Mouse (Mus musculus): ENCODE results near the gene Kat2a. TPM values are rescaled to one million over a fixed set of nuclear protein-coding genes. Genes with fewer than 3 reads are reported as not detected.

Gene Kat2a
- total RNA-seq, 2 experiments from 2014 or later = 60.5 to 61.7 TPM

- no peak overlapping the region for H3K27ac ChIP-seq
- intact Hi-C loops (cut with DNase I) = loop anchor here (10.0 kb wide), 1 partner anchor 340 kb away; no protein-coding TSS in a partner anchor
- TF ChIP-seq CTCF (IDR thresholded peaks at IDR 0.05) = no peak
- no peak overlapping the region for H3K4me3 ChIP-seq
- no peak for DNase-seq (ENCODE audit: extremely low spot score in 1 of 2, low spot score in 2 of 2)
Measured at GRCm38 (mm10) chr11:100705095-100705747, 7.0 kb downstream of the Kat2a start.

GRCm38 (mm10) chr11:100703851-100704531 is 8.3 kb downstream of the Kat2a start, which contains the start of gene Dhx58:
Gene Dhx58, minus strand, starts transcription at chr11:100704271.
- intact Hi-C loops (cut with DNase I) = loop anchor here (2.0 to 10.0 kb wide), 3 partner anchors 77 to 339 kb away; no protein-coding TSS in a partner anchor
- no peak for TF ChIP-seq CTCF (IDR thresholded peaks at IDR 0.05)

GRCm38 (mm10) chr11:100703366-100703765 is 8.9 kb downstream of the Kat2a start:
- no peak for TF ChIP-seq CTCF (IDR thresholded peaks at IDR 0.05)
- Histone ChIP-seq H3K27ac (no peak overlapping the region), H3K4me3 (no peak overlapping the region)
- DNase-seq (ENCODE audit: extremely low spot score in 1 of 2, low spot score in 2 of 2) = no peak
- intact Hi-C loops (cut with DNase I) = loop anchor here (2.0 to 10.0 kb wide), 3 partner anchors 77 to 339 kb away; no protein-coding TSS in a partner anchor

More at GRCm38 (mm10) chr11:100703851-100704531, 8.3 kb downstream of the Kat2a start, which contains the start of gene Dhx58:
- no peak for DNase-seq (ENCODE audit: extremely low spot score in 1 of 2, low spot score in 2 of 2)
- no peak within 1 kb of the TSS for H3K27ac ChIP-seq
- H3K4me3 ChIP-seq = no peak within 1 kb of the TSS

GRCm38 (mm10) chr11:100702906-100703305 is 9.4 kb downstream of the Kat2a start:
- Histone ChIP-seq H3K27ac (no peak overlapping the region), H3K4me3 (peak overlapping the region; percentile 30)
- no peak for TF ChIP-seq CTCF (IDR thresholded peaks at IDR 0.05)
- no peak for DNase-seq (ENCODE audit: extremely low spot score in 1 of 2, low spot score in 2 of 2)
- intact Hi-C loops (cut with DNase I) = loop anchor here (2.0 to 10.0 kb wide), 3 partner anchors 76 to 338 kb away; no protein-coding TSS in a partner anchor

GRCm38 (mm10) chr11:100702081-100702851 is 10.0 kb downstream of the Kat2a start:
- H3K4me3 ChIP-seq = peak overlapping the region; percentile 30
- TF ChIP-seq CTCF (IDR thresholded peaks at IDR 0.05) = peak; percentile 94
- H3K27ac ChIP-seq = no peak overlapping the region
- intact Hi-C loops (cut with DNase I) = loop anchor here (2.0 to 10.0 kb wide), 3 partner anchors 75 to 337 kb away; no protein-coding TSS in a partner anchor
- DNase-seq (ENCODE audit: extremely low spot score in 1 of 2, low spot score in 2 of 2) = peak; percentile 62 to 68

- Histone ChIP-seq H3K27ac (no peak overlapping the region), H3K4me3 (no peak overlapping the region)
- intact Hi-C loops (cut with DNase I) = loop anchor here (10.0 kb wide), 1 partner anchor 336 kb away; no protein-coding TSS in a partner anchor
- no peak for TF ChIP-seq CTCF (IDR thresholded peaks at IDR 0.05)
- DNase-seq (ENCODE audit: extremely low spot score in 1 of 2, low spot score in 2 of 2) = no peak
Measured at GRCm38 (mm10) chr11:100701301-100701700, 11.0 kb downstream of the Kat2a start.

- intact Hi-C loops (cut with DNase I) = loop anchor here (10.0 kb wide), 1 partner anchor 336 kb away; no protein-coding TSS in a partner anchor
- no peak for DNase-seq (ENCODE audit: extremely low spot score in 1 of 2, low spot score in 2 of 2)
- H3K27ac ChIP-seq = no peak overlapping the region
- no peak for TF ChIP-seq CTCF (IDR thresholded peaks at IDR 0.05)
- H3K4me3 ChIP-seq = no peak overlapping the region
Measured at GRCm38 (mm10) chr11:100700710-100701109, 11.6 kb downstream of the Kat2a start.

GRCm38 (mm10) chr11:100697921-100698320 is 14.3 kb downstream of the Kat2a start:
- intact Hi-C loops (cut with DNase I) = no loop called here
- no peak overlapping the region for H3K4me3 ChIP-seq
- TF ChIP-seq CTCF (IDR thresholded peaks at IDR 0.05) = no peak
- no peak overlapping the region for H3K27ac ChIP-seq
- DNase-seq (ENCODE audit: extremely low spot score in 1 of 2, low spot score in 2 of 2) = no peak

GRCm38 (mm10) chr11:100694926-100695325 is 17.3 kb downstream of the Kat2a start:
- peak; percentile 98 for TF ChIP-seq CTCF (IDR thresholded peaks at IDR 0.05)
- DNase-seq (ENCODE audit: extremely low spot score in 1 of 2, low spot score in 2 of 2) = peak; percentile 62 to 86
- H3K27ac ChIP-seq = no peak overlapping the region
- intact Hi-C loops (cut with DNase I) = loop anchor here (1.0 to 5.0 kb wide), 3 partner anchors 53 to 124 kb away; no protein-coding TSS in a partner anchor
- H3K4me3 ChIP-seq = no peak overlapping the region

GRCm38 (mm10) chr11:100693154-100693553 is 19.1 kb downstream of the Kat2a start:
- TF ChIP-seq CTCF (IDR thresholded peaks at IDR 0.05) = no peak
- intact Hi-C loops (cut with DNase I) = loop anchor here (5.0 kb wide), 1 partner anchor 51 kb away; no protein-coding TSS in a partner anchor
- H3K27ac ChIP-seq = no peak overlapping the region
- DNase-seq (ENCODE audit: extremely low spot score in 1 of 2, low spot score in 2 of 2) = no peak
- H3K4me3 ChIP-seq = no peak overlapping the region

- no peak within 1 kb of the TSS for H3K27ac ChIP-seq
- H3K4me3 ChIP-seq = 0 out of 2 replicates have a peak within 1 kb of the TSS, but pooled peaks have one; percentile 5
- DNase-seq (ENCODE audit: extremely low spot score in 1 of 2, low spot score in 2 of 2) = no peak
- TF ChIP-seq CTCF (IDR thresholded peaks at IDR 0.05) = no peak
- intact Hi-C loops (cut with DNase I) = loop anchor here (5.0 kb wide), 1 partner anchor 50 kb away; no protein-coding TSS in a partner anchor
Measured at GRCm38 (mm10) chr11:100692164-100692616, 20.1 kb downstream of the Kat2a start, which contains the start of gene Zfp385c. Gene Zfp385c, minus strand, starts transcription at chr11:100692455.
